Mouse (Mus musculus): ENCODE results near the gene Gm10644.

DNA sequence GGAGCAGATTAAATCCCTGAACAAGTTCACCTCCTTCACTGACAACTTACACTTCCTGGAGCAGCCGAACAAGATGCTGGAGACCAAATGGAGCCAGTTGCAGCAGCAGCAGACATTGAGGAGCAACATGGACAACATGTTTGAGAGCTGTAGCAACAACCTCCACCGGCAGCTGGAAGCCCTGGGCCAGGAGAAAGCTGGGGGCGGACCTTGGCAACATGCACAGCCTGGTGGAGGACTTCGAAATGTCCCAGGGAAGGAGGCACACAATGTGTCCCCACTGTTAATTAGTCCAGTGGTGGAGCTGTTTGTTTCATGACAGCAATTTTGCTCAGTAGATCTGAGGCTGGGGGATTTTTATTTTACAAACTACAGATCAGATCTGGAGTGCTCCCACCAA is 62.9 kb downstream of the Gm10644 start:
- TF ChIP-seq CTCF (conservative IDR thresholded peaks at IDR 0.05; ENCODE audit: low read length) (no peak), NANOG (IDR thresholded peaks at IDR 0.05; ENCODE audit: borderline replicate concordance, low read length) (no peak)
